Mouse (Mus musculus) brain, embryonic 14.5 days (tissue): ENCODE measurements at regions not wholly inside any gene's neighbourhood (a gene's known extent, or its start where the extent isn't known, plus 50 kb on each side); places are given as distances from the start of the nearest gene placed in this dataset.

Experiments used
- CTCF ChIP-seq: fragments of 200-500 bp; IDR thresholded peaks from 2 replicates; pipeline ENCODE4 v1.5.1; 2012; ENCODE audit warnings: inconsistent platforms, mild to moderate bottlenecking, moderate library complexity, borderline replicate concordance; ENCODE audit not compliant: insufficient read depth, insufficient read length; ENCODE audit errors: extremely low read depth
- POLR2A ChIP-seq: fragments of 200-500 bp; IDR thresholded peaks from 2 replicates; pipeline ENCODE4 v1.6.1; 2012; ENCODE audit warnings: mild to moderate bottlenecking, inconsistent platforms, borderline replicate concordance; ENCODE audit not compliant: poor library complexity, insufficient read depth, insufficient read length, severe bottlenecking; ENCODE audit errors: extremely low read depth

DNA sequence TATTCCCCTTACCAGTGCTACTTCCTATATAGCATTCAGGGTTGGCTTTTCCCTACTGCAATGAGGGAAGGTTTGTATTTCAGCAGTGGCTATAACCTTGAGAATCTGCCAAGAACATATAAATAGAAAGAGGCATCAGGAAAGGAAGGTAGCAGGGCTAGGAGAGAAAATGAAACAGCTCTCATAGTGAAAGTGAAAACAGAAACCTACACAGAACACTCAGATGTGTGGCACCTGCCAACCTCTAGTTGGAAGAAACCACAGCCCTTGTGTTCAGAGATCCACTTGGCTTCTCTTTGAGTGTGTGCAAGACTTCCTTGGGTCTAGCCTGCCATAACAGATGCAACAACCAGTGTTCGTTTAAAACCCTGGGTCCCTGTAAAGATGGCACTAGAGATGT lies 74.3 kb upstream of the Nanos1 start:
- TF ChIP-seq CTCF (no peak), POLR2A (no peak)
